Mouse (Mus musculus): Measurements from ENCODE around the gene Fer1l4.

Gene Fer1l4

GRCm38 (mm10) chr2:156052816-156053215 is at the start of gene Fer1l4:
TSS of gene Fer1l4 (minus strand) at chr2:156052947.
- no peak for DNase-seq (ENCODE audit: low read depth in 2 of 2, low spot score in 2 of 2)

GRCm38 (mm10) chr2:156091926-156092325 is 39.2 kb upstream of the Fer1l4 start:
- DNase-seq (ENCODE audit: low read depth in 2 of 2, low spot score in 2 of 2): no peak

GRCm38 (mm10) chr2:156089799-156090198 is 37.1 kb upstream of the Fer1l4 start:
- no peak for DNase-seq (ENCODE audit: low read depth in 2 of 2, low spot score in 2 of 2)

- no peak for DNase-seq (ENCODE audit: low read depth in 2 of 2, low spot score in 2 of 2)
These were observed 34.8 kb upstream of the Fer1l4 start for GRCm38 (mm10) chr2:156087391-156088110.

- DNase-seq (ENCODE audit: low read depth in 2 of 2, low spot score in 2 of 2): no peak
These were observed 31.8 kb upstream of the Fer1l4 start for GRCm38 (mm10) chr2:156084541-156084940.

GRCm38 (mm10) chr2:156080391-156080790 is 27.6 kb upstream of the Fer1l4 start:
- DNase-seq (ENCODE audit: low read depth in 2 of 2, low spot score in 2 of 2): no peak

- DNase-seq (ENCODE audit: low read depth in 2 of 2, low spot score in 2 of 2): no peak
These were observed 26.9 kb upstream of the Fer1l4 start for GRCm38 (mm10) chr2:156079674-156080073.

- no peak for DNase-seq (ENCODE audit: low read depth in 2 of 2, low spot score in 2 of 2)
These were observed 26.4 kb upstream of the Fer1l4 start for GRCm38 (mm10) chr2:156079183-156079560.

- no peak for DNase-seq (ENCODE audit: low read depth in 2 of 2, low spot score in 2 of 2)
These were observed 25.9 kb upstream of the Fer1l4 start for GRCm38 (mm10) chr2:156078421-156079182.

- no peak for DNase-seq (ENCODE audit: low read depth in 2 of 2, low spot score in 2 of 2)
These were observed 24.7 kb upstream of the Fer1l4 start for GRCm38 (mm10) chr2:156077461-156077860.

GRCm38 (mm10) chr2:156073725-156074124 is 21.0 kb upstream of the Fer1l4 start:
- DNase-seq (ENCODE audit: low read depth in 2 of 2, low spot score in 2 of 2): no peak

- DNase-seq (ENCODE audit: low read depth in 2 of 2, low spot score in 2 of 2): no peak
These were observed 18.5 kb upstream of the Fer1l4 start for GRCm38 (mm10) chr2:156071236-156071635.

GRCm38 (mm10) chr2:156067916-156068315 is 15.2 kb upstream of the Fer1l4 start:
- no peak for DNase-seq (ENCODE audit: low read depth in 2 of 2, low spot score in 2 of 2)

- DNase-seq (ENCODE audit: low read depth in 2 of 2, low spot score in 2 of 2): no peak
These were observed 13.4 kb upstream of the Fer1l4 start for GRCm38 (mm10) chr2:156066126-156066525.

- DNase-seq (ENCODE audit: low read depth in 2 of 2, low spot score in 2 of 2): peak; percentile 67 to 77
These were observed 12.6 kb upstream of the Fer1l4 start, which contains the start of gene Spag4 for GRCm38 (mm10) chr2:156065099-156066041. TSS of gene Spag4 (plus strand) at chr2:156065175.

- no peak for DNase-seq (ENCODE audit: low read depth in 2 of 2, low spot score in 2 of 2)
These were observed 4.8 kb downstream of the Fer1l4 start for GRCm38 (mm10) chr2:156047929-156048328.

GRCm38 (mm10) chr2:156042903-156043302 is 9.8 kb downstream of the Fer1l4 start:
- no peak for DNase-seq (ENCODE audit: low read depth in 2 of 2, low spot score in 2 of 2)

GRCm38 (mm10) chr2:156039390-156039789 is 13.4 kb downstream of the Fer1l4 start:
- DNase-seq (ENCODE audit: low read depth in 2 of 2, low spot score in 2 of 2): no peak

- no peak for DNase-seq (ENCODE audit: low read depth in 2 of 2, low spot score in 2 of 2)
These were observed 27.3 kb downstream of the Fer1l4 start for GRCm38 (mm10) chr2:156025482-156025881.

GRCm38 (mm10) chr2:156021765-156022164 is 31.0 kb downstream of the Fer1l4 start:
- no peak for DNase-seq (ENCODE audit: low read depth in 2 of 2, low spot score in 2 of 2)

- DNase-seq (ENCODE audit: low read depth in 2 of 2, low spot score in 2 of 2): no peak
These were observed 31.5 kb downstream of the Fer1l4 start for GRCm38 (mm10) chr2:156021219-156021618.
